Mouse (Mus musculus) testis, adult 2 months (tissue): Measurements from ENCODE around the gene Slc12a6. TPM values are rescaled to one million over a fixed set of nuclear protein-coding genes. Genes with fewer than 3 reads are reported as not detected.

Experiments used
- H3K27ac ChIP-seq: fragments of 200-500 bp; 2 replicates; pipeline ENCODE4 v1.5.1; 2012; ENCODE audit warnings: low read depth, low read length; ENCODE audit not compliant: control insufficient read depth, insufficient read depth
- H3K27me3 ChIP-seq: fragments of 200-500 bp; 2 replicates; pipeline ENCODE4 v1.6.1; 2012; ENCODE audit warnings: mild to moderate bottlenecking, low read length, moderate library complexity; ENCODE audit not compliant: control insufficient read depth, insufficient read depth
- H3K36me3 ChIP-seq: fragments of 200-500 bp; 2 replicates; pipeline ENCODE4 v1.6.1; 2012; ENCODE audit warnings: mild to moderate bottlenecking, low read length; ENCODE audit not compliant: control insufficient read depth, insufficient read depth
- H3K4me1 ChIP-seq: fragments of 200-500 bp; 2 replicates; pipeline ENCODE4 v1.6.1; 2012; ENCODE audit warnings: low read length; ENCODE audit not compliant: control insufficient read depth, insufficient read depth
- H3K4me3 ChIP-seq: fragments of 200-500 bp; 2 replicates; pipeline ENCODE4 v1.5.1; 2012; ENCODE audit warnings: low read depth, mild to moderate bottlenecking, low read length, moderate library complexity, mixed read lengths; ENCODE audit not compliant: control insufficient read depth
- CTCF ChIP-seq: fragments of 200-500 bp; IDR thresholded peaks from 2 replicates; pipeline ENCODE4 v1.5.1; 2012; ENCODE audit warnings: low read depth, mild to moderate bottlenecking, inconsistent platforms, low read length, moderate library complexity; ENCODE audit not compliant: control insufficient read depth, insufficient read depth, insufficient replicate concordance
- POLR2A ChIP-seq: fragments of 200-500 bp; IDR thresholded peaks from 2 replicates; pipeline ENCODE4 v1.6.1; 2012; ENCODE audit warnings: low read depth, mild to moderate bottlenecking, inconsistent platforms, low read length, moderate library complexity; ENCODE audit not compliant: control insufficient read depth
- polyA plus RNA-seq: library from polyadenylated mRNA; depleted of rRNA; stranded (reverse); fragments of >200 nt; gene quantifications from 2 replicates; pipeline ENCODE4 v1.2.3, GENCODE M21; 2012

Slc12a6 gene
- polyA plus RNA-seq, 1 experiment = 34.1 TPM

- no peak for TF ChIP-seq CTCF
- no peak for TF ChIP-seq POLR2A
- Histone ChIP-seq H3K27ac (no peak overlapping the region), H3K27me3 (no peaks in the 10 kb centered on the region), H3K4me3 (no peak overlapping the region), H3K36me3 (peaks cover 2% of the 10 kb centered on the region; the same call in 1 of the 2 replicates), H3K4me1 (no peaks in the 10 kb centered on the region)
These were observed 94.6 kb downstream of the Slc12a6 start for GRCm38 (mm10) chr2:112360012-112360780.

GRCm38 (mm10) chr2:112360781-112361169 lies 95.2 kb downstream of the Slc12a6 start:
- H3K4me1 ChIP-seq = no peaks in the 10 kb centered on the region
- H3K27me3 ChIP-seq = no peaks in the 10 kb centered on the region
- H3K27ac ChIP-seq = no peak overlapping the region
- no peak for TF ChIP-seq CTCF
- TF ChIP-seq POLR2A = no peak
- no peak overlapping the region for H3K4me3 ChIP-seq
- H3K36me3 ChIP-seq = peaks cover 2% of the 10 kb centered on the region; the same call in 1 of the 2 replicates

GRCm38 (mm10) chr2:112367222-112367621 lies 101.6 kb downstream of the Slc12a6 start:
- Histone ChIP-seq H3K27me3 (no peaks in the 10 kb centered on the region), H3K27ac (peak overlapping the region; percentile 93), H3K4me3 (peak overlapping the region; percentile 96), H3K36me3 (no peaks in the 10 kb centered on the region), H3K4me1 (no peaks in the 10 kb centered on the region)
- TF ChIP-seq CTCF = no peak

- peak; percentile 95 for TF ChIP-seq POLR2A
- TF ChIP-seq CTCF = no peak
These were observed 102.4 kb downstream of the Slc12a6 start, which contains the start of gene Emc4 for GRCm38 (mm10) chr2:112367726-112368673. Gene Emc4, minus strand, starts transcription at chr2:112368027.

GRCm38 (mm10) chr2:112369941-112370340 lies 104.3 kb downstream of the Slc12a6 start:
- H3K36me3 ChIP-seq = no peaks in the 10 kb centered on the region
- no peaks in the 10 kb centered on the region for H3K4me1 ChIP-seq
- no peak overlapping the region for H3K4me3 ChIP-seq
- 0 out of 2 replicates have a peak overlapping the region, but pooled peaks have one; percentile 4 for H3K27ac ChIP-seq
- TF ChIP-seq POLR2A (no peak), CTCF (no peak)
- H3K27me3 ChIP-seq = no peaks in the 10 kb centered on the region

More at GRCm38 (mm10) chr2:112367726-112368673, 102.4 kb downstream of the Slc12a6 start, which contains the start of gene Emc4:
- Histone ChIP-seq H3K4me3 (peak within 1 kb of the TSS; percentile 96), H3K4me1 (no peaks in the 10 kb centered on the region), H3K36me3 (no peaks in the 10 kb centered on the region), H3K27ac (peak within 1 kb of the TSS; percentile 93), H3K27me3 (no peaks in the 10 kb centered on the region)

GRCm38 (mm10) chr2:112373141-112373540 lies 107.5 kb downstream of the Slc12a6 start:
- no peaks in the 10 kb centered on the region for H3K36me3 ChIP-seq
- H3K4me1 ChIP-seq = no peaks in the 10 kb centered on the region
- H3K4me3 ChIP-seq = no peak overlapping the region
- no peak overlapping the region for H3K27ac ChIP-seq
- no peak for TF ChIP-seq POLR2A
- TF ChIP-seq CTCF = no peak
- H3K27me3 ChIP-seq = no peaks in the 10 kb centered on the region

GRCm38 (mm10) chr2:112374610-112375009 lies 109.0 kb downstream of the Slc12a6 start:
- no peak for TF ChIP-seq POLR2A
- TF ChIP-seq CTCF = no peak
- Histone ChIP-seq H3K4me3 (no peak overlapping the region), H3K4me1 (no peaks in the 10 kb centered on the region), H3K27me3 (no peaks in the 10 kb centered on the region), H3K27ac (no peak overlapping the region), H3K36me3 (no peaks in the 10 kb centered on the region)
